Mouse (Mus musculus): ENCODE results near the gene Aqp5.
A peak's percentile ranks its signal among the peaks of the same experiment; 100 is the strongest.

The Aqp5 gene

DNA sequence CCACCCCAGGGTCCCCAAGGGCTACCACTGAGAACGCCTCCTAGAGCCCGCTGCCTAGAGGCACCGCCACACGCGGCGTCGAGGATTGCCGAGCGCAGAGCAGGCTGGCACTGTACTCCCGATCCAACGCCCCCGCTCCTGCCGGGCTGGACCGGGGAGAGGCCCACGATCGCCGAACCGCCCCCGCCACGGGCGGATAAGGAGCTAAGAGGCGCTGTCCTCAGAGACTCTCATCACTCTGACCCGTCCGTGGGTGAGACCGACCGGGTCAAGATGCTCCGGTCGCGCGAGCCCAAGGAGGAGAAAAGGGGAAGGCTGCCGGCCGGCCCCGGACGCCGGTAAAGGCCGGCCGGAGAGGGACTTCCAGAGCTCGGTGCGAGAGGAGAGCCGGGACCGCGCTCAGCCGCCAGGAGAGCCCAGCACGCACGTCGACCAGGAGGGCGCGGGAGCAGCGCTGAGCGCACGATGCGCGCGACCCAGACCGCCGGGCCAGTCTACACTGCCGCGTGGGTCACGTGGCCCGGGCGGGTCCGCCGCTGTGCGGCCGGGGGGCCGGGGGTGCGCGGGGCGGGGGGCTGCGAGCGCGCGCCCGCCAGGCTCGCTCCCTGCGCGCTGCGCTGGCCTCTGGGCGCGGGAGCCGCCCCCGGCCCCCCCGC is at the start of gene Aqp5:
Gene Aqp5 (plus strand): TSS at position 354 of the 656 bp plus-strand sequence.
- peak; percentile 57 to 64 for DNase-seq

- no peak for DNase-seq
Observed at GRCm38 (mm10) chr15:99544047-99544446, 46.5 kb upstream of the Aqp5 start.

GRCm38 (mm10) chr15:99546596-99546995 is 44.0 kb upstream of the Aqp5 start:
- no peak for DNase-seq

DNA sequence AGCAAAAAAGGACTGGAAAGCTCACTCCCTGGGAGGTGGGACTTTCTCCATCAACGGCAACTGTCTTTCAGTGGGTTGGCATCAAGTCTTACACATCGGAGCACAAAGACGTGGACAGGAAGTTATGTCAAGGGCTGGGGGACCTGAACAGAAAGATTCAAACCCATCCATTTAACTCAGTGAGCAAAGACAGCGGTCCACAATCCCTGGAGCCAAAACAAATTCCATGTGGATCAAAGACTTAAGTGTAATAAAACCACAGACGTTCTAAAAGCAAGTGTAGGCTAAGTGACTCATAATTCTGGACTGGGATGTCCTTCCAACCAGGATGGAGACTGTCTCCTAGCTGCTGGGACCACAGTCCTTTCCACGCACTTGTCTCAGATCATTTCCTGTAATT is 42.9 kb upstream of the Aqp5 start:
- no peak for DNase-seq

DNA sequence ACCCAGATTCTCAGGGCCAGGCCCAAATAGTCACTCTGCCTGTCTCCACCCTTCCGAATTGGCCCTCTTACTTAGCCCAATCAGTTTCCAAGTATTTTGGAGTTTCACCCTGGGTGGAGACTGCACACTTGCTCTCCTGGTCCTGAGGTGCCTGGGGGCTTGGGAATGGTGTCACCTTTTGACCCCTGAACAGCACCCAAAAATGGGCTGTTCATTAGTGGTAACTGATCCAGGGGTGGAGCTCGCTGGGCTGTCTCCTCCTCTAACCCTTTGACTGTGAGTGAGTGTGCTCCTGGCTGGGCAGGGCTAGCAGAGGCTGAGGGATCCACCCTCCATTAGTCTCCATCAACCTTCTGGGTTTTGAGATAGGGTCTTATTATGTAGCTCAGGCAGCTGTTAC is 40.7 kb upstream of the Aqp5 start:
- no peak for DNase-seq

- no peak for DNase-seq
Observed at GRCm38 (mm10) chr15:99553767-99554166, 36.8 kb upstream of the Aqp5 start.

DNA sequence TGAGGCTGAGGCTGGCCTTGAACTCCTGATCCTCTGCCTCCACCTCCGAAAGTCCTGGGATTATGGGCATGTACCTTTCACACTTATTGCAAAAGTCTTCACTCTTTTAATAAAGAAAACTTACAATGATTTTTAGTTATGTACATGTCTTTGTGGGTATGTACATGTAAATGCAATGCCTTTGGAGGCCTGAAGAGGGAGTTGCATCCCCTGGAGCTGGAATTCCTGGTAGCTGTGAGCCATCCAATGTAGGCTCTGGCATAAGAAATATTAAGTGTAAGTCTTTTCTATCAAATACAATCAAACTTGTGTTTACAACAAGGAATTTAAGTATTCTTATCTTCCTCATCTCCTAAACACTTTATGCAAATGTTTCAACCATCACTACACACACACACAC is 31.6 kb upstream of the Aqp5 start:
- no peak for DNase-seq

DNA sequence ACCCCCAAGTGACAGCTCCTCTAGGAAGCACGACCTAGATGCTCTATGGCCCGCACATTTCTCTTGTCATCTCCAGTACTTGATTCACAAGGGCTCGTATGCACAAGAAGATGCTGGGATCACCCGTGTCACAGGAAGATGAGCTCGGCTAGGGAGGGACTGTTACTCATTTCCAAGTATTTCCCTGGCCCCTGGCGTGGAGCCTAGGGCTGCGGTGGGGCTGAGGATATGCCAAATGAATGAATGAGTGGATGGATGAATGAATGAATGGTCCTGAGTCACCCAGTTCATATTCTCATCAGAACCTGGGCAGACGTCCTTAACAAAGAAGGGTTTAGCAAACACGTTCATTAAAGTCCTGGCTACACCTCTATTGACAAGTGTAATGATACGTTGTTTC is 30.3 kb upstream of the Aqp5 start:
- no peak for DNase-seq

- DNase-seq = no peak
Observed at GRCm38 (mm10) chr15:99567371-99567770, 23.2 kb upstream of the Aqp5 start.

DNA sequence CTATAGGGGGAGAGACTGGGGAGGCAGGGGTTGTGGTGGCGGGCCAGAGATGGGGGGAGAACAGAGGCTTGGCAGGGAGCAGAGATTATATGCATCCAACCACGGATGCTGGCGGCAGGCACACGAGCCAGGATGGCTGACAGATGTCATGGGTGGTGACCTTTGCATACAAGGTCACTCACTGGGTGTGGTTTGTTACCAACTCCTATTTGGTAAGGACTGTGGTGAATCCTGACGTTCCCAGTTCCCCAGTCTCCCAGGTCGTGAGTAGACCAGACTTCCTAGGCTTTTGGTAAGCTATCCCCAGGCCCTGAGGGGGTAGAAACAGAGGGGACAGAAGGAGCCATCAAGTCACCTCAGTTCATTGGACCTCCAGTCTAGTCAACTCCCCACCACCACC is 21.9 kb upstream of the Aqp5 start:
- DNase-seq = no peak

- no peak for DNase-seq
Observed at GRCm38 (mm10) chr15:99569123-99569522, 21.5 kb upstream of the Aqp5 start.

DNA sequence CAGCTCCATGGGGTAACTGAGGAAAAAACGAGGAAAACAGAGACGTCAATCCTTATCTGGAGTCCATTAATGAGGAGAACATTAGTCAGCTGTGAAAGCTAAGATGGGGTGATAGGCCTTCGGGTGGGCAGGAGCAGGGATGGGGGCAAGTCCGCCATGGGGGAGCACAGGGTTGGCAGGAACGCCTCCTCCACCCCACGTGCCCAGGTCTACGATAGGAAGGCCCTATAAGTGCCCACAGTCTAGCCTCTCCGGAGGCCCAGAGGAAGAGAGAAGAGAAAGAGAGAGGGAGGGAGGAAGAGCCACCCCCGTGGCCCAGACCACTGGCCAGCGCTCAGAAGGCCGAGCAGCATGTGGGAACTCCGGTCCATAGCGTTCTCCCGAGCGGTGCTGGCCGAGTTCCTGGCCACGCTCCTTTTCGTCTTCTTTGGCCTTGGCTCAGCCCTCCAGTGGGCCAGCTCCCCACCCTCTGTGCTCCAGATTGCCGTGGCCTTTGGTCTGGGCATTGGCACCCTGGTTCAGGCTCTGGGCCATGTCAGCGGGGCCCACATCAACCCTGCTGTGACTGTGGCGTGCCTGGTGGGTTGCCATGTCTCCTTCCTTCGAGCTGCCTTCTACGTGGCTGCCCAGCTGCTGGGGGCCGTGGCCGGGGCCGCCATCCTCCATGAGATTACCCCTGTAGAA is 11.6 kb upstream of the Aqp5 start, which contains the start of gene Aqp2:
Gene Aqp2 (plus strand): TSS at position 254 of the 684 bp plus-strand sequence.
- DNase-seq = peak in 1 of 2 experiments; percentile 38

DNA sequence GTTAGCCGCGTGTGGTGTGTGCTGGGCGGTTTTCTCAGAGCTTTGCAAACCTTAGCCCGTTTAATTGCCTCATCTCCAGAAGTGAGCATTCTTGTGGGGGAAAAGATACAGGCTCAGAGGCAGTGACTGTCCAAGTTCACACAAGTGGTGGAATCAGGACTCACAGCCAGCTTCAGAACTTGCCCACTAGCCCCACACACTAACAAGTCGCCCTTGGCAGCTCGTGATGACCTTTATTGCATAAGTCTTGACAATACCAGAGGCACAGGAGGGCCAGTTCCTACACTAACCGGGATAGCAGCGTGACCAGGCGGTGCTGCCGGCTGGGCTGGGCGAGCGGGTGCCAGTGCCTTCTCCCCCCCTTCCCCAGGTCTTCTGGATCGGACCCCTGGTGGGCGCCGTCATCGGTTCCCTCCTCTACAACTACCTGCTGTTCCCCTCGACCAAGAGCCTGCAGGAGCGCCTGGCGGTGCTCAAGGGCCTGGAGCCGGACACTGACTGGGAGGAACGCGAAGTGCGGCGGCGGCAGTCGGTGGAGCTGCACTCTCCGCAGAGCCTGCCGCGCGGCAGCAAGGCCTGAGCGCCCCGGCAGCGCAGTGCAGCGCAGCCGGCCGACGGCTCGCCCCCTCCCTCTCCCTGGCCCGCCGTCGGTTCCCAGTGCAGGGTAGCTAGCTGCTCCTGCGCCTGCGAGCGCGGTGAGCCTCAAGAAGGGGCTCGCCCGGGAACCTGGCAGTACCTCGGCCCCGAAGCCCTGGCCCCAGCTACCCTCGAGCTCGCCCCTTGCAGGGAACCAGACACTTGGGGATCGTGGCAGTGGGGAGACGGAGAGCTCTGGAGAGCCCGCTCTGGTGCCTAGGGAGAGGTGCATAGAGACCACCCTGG is 6.9 kb upstream of the Aqp5 start:
- DNase-seq = peak; percentile 67 to 75

- DNase-seq = peak; percentile 39 to 61
Observed at GRCm38 (mm10) chr15:99584407-99585202, 6.0 kb upstream of the Aqp5 start.

- no peak for DNase-seq
Observed at GRCm38 (mm10) chr15:99585741-99586140, 4.8 kb upstream of the Aqp5 start.

DNA sequence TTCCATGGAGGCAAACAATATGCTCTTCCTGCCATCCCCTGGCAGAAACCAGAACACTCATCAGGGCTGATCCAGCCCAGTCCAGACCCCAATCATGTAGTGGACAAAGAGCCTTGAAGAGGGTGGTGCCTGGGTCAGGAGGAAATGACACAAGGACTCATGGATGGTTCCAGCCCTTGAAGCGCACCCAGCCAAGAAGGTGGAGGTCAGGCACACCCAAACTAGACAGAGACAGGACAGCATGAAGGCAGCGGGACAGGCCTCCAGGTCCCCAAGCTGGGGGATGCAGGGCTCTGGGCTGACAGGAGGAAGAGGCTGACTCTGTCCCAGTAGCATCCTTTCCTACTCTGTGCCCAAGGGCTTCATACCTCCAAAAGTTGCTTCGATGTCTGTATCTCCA is 4.1 kb upstream of the Aqp5 start:
- no peak for DNase-seq

DNA sequence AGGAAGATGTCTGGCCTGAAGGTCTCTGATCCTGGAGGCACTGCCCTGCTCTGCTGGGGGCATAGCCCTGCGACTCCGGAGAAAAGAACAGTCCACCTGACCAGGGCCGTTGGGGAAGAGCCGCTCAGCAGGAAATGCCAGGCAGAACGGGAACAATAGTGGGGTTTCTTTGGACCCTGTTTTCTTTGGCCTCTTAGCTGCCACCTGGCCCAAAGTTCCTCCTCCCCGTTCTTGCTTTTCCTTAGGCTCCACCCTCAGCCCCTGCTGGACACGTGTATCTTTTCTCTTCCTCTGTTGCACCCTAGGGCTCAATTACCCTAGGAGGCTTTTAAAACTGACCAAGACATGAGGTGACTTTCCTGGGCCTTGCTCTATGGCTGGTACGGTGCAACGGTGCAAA is 1.3 kb upstream of the Aqp5 start:
- no peak for DNase-seq

DNA sequence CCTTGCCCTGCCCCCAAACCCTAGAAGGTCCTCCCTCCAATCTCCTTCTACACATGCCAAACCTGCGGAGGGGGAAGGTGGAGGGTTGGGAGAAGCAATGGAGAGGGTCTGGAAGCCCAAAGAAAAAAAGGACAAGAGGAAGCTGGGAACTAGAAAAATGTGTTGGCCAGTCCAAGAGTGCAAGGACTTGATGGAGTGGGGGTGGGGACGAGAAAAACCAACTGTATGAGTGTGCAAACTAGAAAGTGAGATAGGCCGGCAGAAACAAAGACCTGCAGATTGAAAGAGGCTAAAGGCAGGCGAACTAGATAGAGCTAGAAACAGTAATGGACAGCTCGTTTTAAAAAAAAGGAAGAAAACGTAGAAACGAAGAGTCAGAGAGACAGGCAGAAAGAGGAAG is 878 bp upstream of the Aqp5 start:
- DNase-seq = no peak

DNA sequence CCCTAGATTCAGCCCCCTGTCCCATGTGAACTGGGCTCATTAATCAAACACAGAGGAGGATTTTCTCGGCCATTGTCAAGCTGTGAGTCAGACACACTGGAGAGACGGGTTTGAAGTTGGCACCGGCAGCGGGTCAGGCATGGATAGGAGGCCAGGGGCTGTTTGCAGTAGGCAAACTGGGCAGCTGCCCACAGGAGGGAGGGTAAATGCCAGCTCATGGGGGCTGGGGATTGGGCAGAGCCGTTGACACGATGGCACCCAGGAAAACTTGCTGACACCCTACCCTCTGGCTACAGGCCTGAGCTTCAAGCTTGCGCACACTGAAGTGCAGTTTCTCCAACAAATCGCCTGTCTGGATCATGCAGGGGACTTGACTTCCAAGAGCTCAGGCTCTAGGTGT is 1.6 kb downstream of the Aqp5 start:
- no peak for DNase-seq

- DNase-seq = no peak
Observed at GRCm38 (mm10) chr15:99592877-99593276, 2.3 kb downstream of the Aqp5 start.

- no peak for DNase-seq
Observed at GRCm38 (mm10) chr15:99594951-99595350, 4.4 kb downstream of the Aqp5 start.

- peak; percentile 91 to 93 for DNase-seq
Observed at GRCm38 (mm10) chr15:99596056-99596687, 5.6 kb downstream of the Aqp5 start.
